Mouse (Mus musculus) brain, embryonic 14.5 days (tissue): Measurements from ENCODE around the gene Olfr74. TPM values are rescaled to one million over a fixed set of nuclear protein-coding genes. Genes with fewer than 3 reads are reported as not detected.
"Not testable (repeated sequence)": the region's sequence is repeated elsewhere in the genome, so short reads cannot be mapped to it uniquely, and the experiment has no call there.

Experiments
- DNase-seq: peaks from one replicate; pipeline ENCODE4 v3.0.0-alpha.2; 2011; ENCODE audit warnings: low read depth
- CTCF ChIP-seq: fragments of 200-500 bp; IDR thresholded peaks from 2 replicates; pipeline ENCODE4 v1.5.1; 2012; ENCODE audit warnings: inconsistent platforms, mild to moderate bottlenecking, moderate library complexity, borderline replicate concordance; ENCODE audit not compliant: insufficient read depth, insufficient read length; ENCODE audit errors: extremely low read depth
- POLR2A ChIP-seq: fragments of 200-500 bp; IDR thresholded peaks from 2 replicates; pipeline ENCODE4 v1.6.1; 2012; ENCODE audit warnings: mild to moderate bottlenecking, inconsistent platforms, borderline replicate concordance; ENCODE audit not compliant: poor library complexity, insufficient read depth, insufficient read length, severe bottlenecking; ENCODE audit errors: extremely low read depth
- polyA plus RNA-seq: library from polyadenylated mRNA; depleted of rRNA; stranded (reverse); fragments of >200 nt; gene quantifications from 2 replicates; pipeline ENCODE4 v1.2.3, GENCODE M21; 2012; rRNA removed

Gene Olfr74
- polyA plus RNA-seq: not detected in 2 replicates

- TF ChIP-seq CTCF (no peak), POLR2A (no peak)
- no peak for DNase-seq
Observed at GRCm38 (mm10) chr2:87974563-87974962, at the start of gene Olfr74. Olfr74 (minus strand) TSS chr2:87974663.

- not testable (repeated sequence) for DNase-seq
Observed at GRCm38 (mm10) chr2:88022474-88022873, 48.0 kb upstream of the Olfr74 start, which contains the start of gene Olfr1161. Olfr1161 (plus strand) TSS chr2:88022774.

GRCm38 (mm10) chr2:88007515-88008318 lies 33.3 kb upstream of the Olfr74 start, which contains the start of gene Olfr1160:
Olfr1160 (minus strand) TSS chr2:88008268.
- TF ChIP-seq CTCF (no peak), POLR2A (no peak)
- DNase-seq: no peak

GRCm38 (mm10) chr2:87989813-87990212 lies 15.3 kb upstream of the Olfr74 start, which contains the start of gene Olfr1158:
Olfr1158 (plus strand) TSS chr2:87990113.
- TF ChIP-seq POLR2A (no peak), CTCF (no peak)
- no peak for DNase-seq

- TF ChIP-seq CTCF (no peak), POLR2A (no peak)
- no peak for DNase-seq
Observed at GRCm38 (mm10) chr2:87968199-87968598, 6.3 kb downstream of the Olfr74 start, which contains the start of gene Olfr1157. Olfr1157 (minus strand) TSS chr2:87968299.

GRCm38 (mm10) chr2:87953000-87953399 lies 21.5 kb downstream of the Olfr74 start, which contains the start of gene Olfr1156:
Olfr1156 (minus strand) TSS chr2:87953100.
- TF ChIP-seq POLR2A (no peak), CTCF (no peak)
- DNase-seq: no peak

GRCm38 (mm10) chr2:87945037-87945436 lies 29.4 kb downstream of the Olfr74 start, which contains the start of gene Olfr1155:
Olfr1155 (minus strand) TSS chr2:87945137.
- TF ChIP-seq POLR2A (no peak), CTCF (no peak)

More at GRCm38 (mm10) chr2:87945037-87945436, 29.4 kb downstream of the Olfr74 start, which contains the start of gene Olfr1155:
- DNase-seq: no peak

Other genes with a start within 250 kb of the Olfr74 start
- gene Olfr1138, start 234.7 kb downstream of the Olfr74 start, polyA plus RNA-seq: not detected in 2 replicates
- gene Olfr1140, start 230.9 kb downstream of the Olfr74 start, polyA plus RNA-seq: not detected in 2 replicates
- gene Olfr1141, start 220.7 kb downstream of the Olfr74 start, polyA plus RNA-seq: not detected in 2 replicates
- not detected in 2 replicates for gene Olfr152, start 195.2 kb downstream of the Olfr74 start, polyA plus RNA-seq
- not detected in 2 replicates for gene Olfr1143, start 174.1 kb downstream of the Olfr74 start, polyA plus RNA-seq
- gene Olfr1145, start 164.8 kb downstream of the Olfr74 start, polyA plus RNA-seq: not detected in 2 replicates
- gene Olfr1148, start 144.1 kb downstream of the Olfr74 start, polyA plus RNA-seq: not detected in 2 replicates
- gene Olfr1150-ps1, start 130.7 kb downstream of the Olfr74 start, polyA plus RNA-seq: not detected in 2 replicates
- gene Olfr1151, start 118.8 kb downstream of the Olfr74 start, polyA plus RNA-seq: not detected in 2 replicates
- not detected in 2 replicates for gene Olfr1152, start 108.2 kb downstream of the Olfr74 start, polyA plus RNA-seq
- gene Olfr1153, start 79.7 kb downstream of the Olfr74 start, polyA plus RNA-seq: not detected in 2 replicates
- not detected in 2 replicates for gene Olfr1154, start 69.5 kb downstream of the Olfr74 start, polyA plus RNA-seq
- not detected in 2 replicates for gene Olfr1155, start 29.5 kb downstream of the Olfr74 start, polyA plus RNA-seq
- not detected in 2 replicates for gene Olfr1156, start 21.6 kb downstream of the Olfr74 start, polyA plus RNA-seq
- gene Olfr1157, start 6.4 kb downstream of the Olfr74 start, polyA plus RNA-seq: not detected in 2 replicates
- gene Olfr1158, start 15.4 kb upstream of the Olfr74 start, polyA plus RNA-seq: not detected in 2 replicates
- gene Olfr1160, start 33.6 kb upstream of the Olfr74 start, polyA plus RNA-seq: not detected in 2 replicates
- not detected in 2 replicates for gene Olfr1161, start 48.1 kb upstream of the Olfr74 start, polyA plus RNA-seq
- gene Olfr73, start 63.0 kb upstream of the Olfr74 start, polyA plus RNA-seq: not detected in 2 replicates
- gene Olfr1162, start 76.5 kb upstream of the Olfr74 start, polyA plus RNA-seq: not detected in 2 replicates
- not detected in 2 replicates for gene Olfr1163, start 97.2 kb upstream of the Olfr74 start, polyA plus RNA-seq
- not detected in 2 replicates for gene Olfr1164, start 119.3 kb upstream of the Olfr74 start, polyA plus RNA-seq
- gene Olfr1166, start 153.6 kb upstream of the Olfr74 start, polyA plus RNA-seq: not detected in 2 replicates
- not detected in 2 replicates for gene Olfr1167, start 180.5 kb upstream of the Olfr74 start, polyA plus RNA-seq
- gene Olfr1168, start 207.2 kb upstream of the Olfr74 start, polyA plus RNA-seq: not detected in 2 replicates